In genomic region chr11:100570430-100571201, GRCm38 (mm10) we compare ENCODE assay signal across 8 mouse cellular contexts. TPM values are rescaled to one million over a fixed set of nuclear protein-coding genes. Genes with fewer than 3 reads are reported as not detected.
DNase-seq lines count a peak whose midpoint lies in the region; ATAC-seq and TF ChIP-seq lines count a peak whose summit lies in the region.

No protein-coding gene starts in this region.

- peak; percentile 95 for TF ChIP-seq CTCF in gastrocnemius, adult 2 months (IDR thresholded peaks at IDR 0.05)

- ATAC-seq in megakaryocyte progenitor cell, adult 5-6 weeks (replicated peaks; ENCODE audit: poor library complexity): peak; percentile 64
- ATAC-seq in activated CD4-positive, CD25-positive, alpha-beta regulatory T cell, adult 4 months: no peak

- peak; percentile 69 to 79 for DNase-seq in adrenal gland, adult 18-20 months (ENCODE audit: low spot score in 2 of 2)
- peak; percentile 67 to 85 for DNase-seq in cerebellum, postnatal 36 days
- peak; percentile 64 for DNase-seq in gastrocnemius, adult 2 months
- peak; percentile 63 for DNase-seq in hindlimb bud, embryonic 11.5 days (ENCODE audit: extremely low spot score, low read depth, low spot score)
- peak; percentile 86 to 89 for DNase-seq in left cerebral cortex, postnatal 14 days (ENCODE audit: low spot score in 2 of 2)
- peak; percentile 81 to 85 for DNase-seq in right cerebral cortex, postnatal 10 days (ENCODE audit: low spot score in 2 of 2)

- H3K4me3 ChIP-seq in gastrocnemius, adult 2 months: peak overlapping the region; percentile 62

- intact Hi-C loops in gastrocnemius, adult 2 months (cut with DNase I): loop anchor here (1.0 to 2.0 kb wide), 3 partner anchors 48 to 132 kb away; partner anchors contain the start of gene Nkiras2
- intact Hi-C loops in left cerebral cortex, postnatal 14 days (cut with DNase I): loop anchor here (2.0 kb wide), 1 partner anchor 132 kb away; no protein-coding TSS in a partner anchor

- peak overlapping the region; percentile 54 for H3K27ac ChIP-seq in gastrocnemius, adult 2 months

RNA-seq across cellular contexts. Expression of gene Cnp, which starts 4.1 kb away (rescaled TPM):
- total RNA-seq in adrenal gland, adult 18-20 months (2021): 10 to 100 TPM; 33.2 to 40.6 TPM
- total RNA-seq in gastrocnemius, adult 2 months (2021): 1 to 10 TPM; 3.2 to 4.4 TPM
- 100 to 1,000 TPM; 158 to 245 TPM for total RNA-seq in left cerebral cortex, postnatal 14 days (2021)
- total RNA-seq in megakaryocyte progenitor cell, adult 5-6 weeks (2015): 6.9 and 8.2 TPM in 2 replicates
- total RNA-seq in megakaryocyte progenitor cell, adult 5-6 weeks (2017): 16.2 and 21.7 TPM in 2 replicates
- 100 to 1,000 TPM; 181 to 201 TPM for polyA plus RNA-seq in activated CD4-positive, CD25-positive, alpha-beta regulatory T cell, adult 4 months (2017; shearing (Covaris generic))

RNA-seq across cellular contexts. Expression of gene Ttc25, which starts 25.2 kb away (rescaled TPM):
- 10 to 100 TPM in 1 of 2 experiments, 1 to 10 TPM in 1; 8.8 to 18.8 TPM for total RNA-seq in adrenal gland, adult 18-20 months (2021)
- under 1 TPM; 0.10 to 0.31 TPM for total RNA-seq in gastrocnemius, adult 2 months (2021)
- total RNA-seq in left cerebral cortex, postnatal 14 days (2021): under 1 TPM; 0.40 to 0.51 TPM
- total RNA-seq in megakaryocyte progenitor cell, adult 5-6 weeks (2015): 0.05 TPM in 1 of 2 replicates, not detected in the other
- total RNA-seq in megakaryocyte progenitor cell, adult 5-6 weeks (2017): 0.04 and 0.30 TPM in 2 replicates
- under 1 TPM in 1 of 2 experiments, not detected in 1; 0.15 TPM for polyA plus RNA-seq in activated CD4-positive, CD25-positive, alpha-beta regulatory T cell, adult 4 months (2017; shearing (Covaris generic))

RNA-seq across cellular contexts. Expression of gene Acly, which starts 42.8 kb away (rescaled TPM):
- total RNA-seq in adrenal gland, adult 18-20 months (2021): 1,000 to 10,000 TPM; 1,875 to 2,782 TPM
- total RNA-seq in gastrocnemius, adult 2 months (2021): 10 to 100 TPM; 10.3 to 19.0 TPM
- total RNA-seq in left cerebral cortex, postnatal 14 days (2021): 100 to 1,000 TPM; 116 to 121 TPM
- total RNA-seq in megakaryocyte progenitor cell, adult 5-6 weeks (2015): 80.4 and 81.7 TPM in 2 replicates
- total RNA-seq in megakaryocyte progenitor cell, adult 5-6 weeks (2017): 89.1 and 101 TPM in 2 replicates
- polyA plus RNA-seq in activated CD4-positive, CD25-positive, alpha-beta regulatory T cell, adult 4 months (2017; shearing (Covaris generic)): 10 to 100 TPM; 57.2 to 76.7 TPM

RNA-seq across cellular contexts. Expression of gene Nkiras2, which starts 48.4 kb away (rescaled TPM):
- total RNA-seq in adrenal gland, adult 18-20 months (2021): 10 to 100 TPM; 31.2 to 31.8 TPM
- total RNA-seq in gastrocnemius, adult 2 months (2021): 10 to 100 TPM; 15.3 to 21.9 TPM
- 10 to 100 TPM; 23.9 to 25.4 TPM for total RNA-seq in left cerebral cortex, postnatal 14 days (2021)
- 17.0 and 22.2 TPM in 2 replicates for total RNA-seq in megakaryocyte progenitor cell, adult 5-6 weeks (2015)
- total RNA-seq in megakaryocyte progenitor cell, adult 5-6 weeks (2017): 9.9 and 16.6 TPM in 2 replicates
- 10 to 100 TPM; 28.2 to 28.8 TPM for polyA plus RNA-seq in activated CD4-positive, CD25-positive, alpha-beta regulatory T cell, adult 4 months (2017; shearing (Covaris generic))

RNA-seq across cellular contexts. Expression of gene Dnajc7, which starts 49.4 kb away (rescaled TPM):
- 100 to 1,000 TPM; 210 to 238 TPM for total RNA-seq in adrenal gland, adult 18-20 months (2021)
- 100 to 1,000 TPM; 116 TPM for total RNA-seq in gastrocnemius, adult 2 months (2021)
- total RNA-seq in left cerebral cortex, postnatal 14 days (2021): 100 to 1,000 TPM; 239 to 244 TPM
- total RNA-seq in megakaryocyte progenitor cell, adult 5-6 weeks (2015): 81.2 and 93.3 TPM in 2 replicates
- total RNA-seq in megakaryocyte progenitor cell, adult 5-6 weeks (2017): 102 and 136 TPM in 2 replicates
- polyA plus RNA-seq in activated CD4-positive, CD25-positive, alpha-beta regulatory T cell, adult 4 months (2017; shearing (Covaris generic)): 100 to 1,000 TPM; 237 to 338 TPM

Comparison
In these comparisons a context has a peak if more than half of its experiments do, and no peak if none do; other contexts are left out.
1. RNA of gene Ttc25, which starts 25.2 kb away (total RNA-seq): 8.8 to 18.8 TPM in adrenal gland, adult 18-20 months; 0.40 to 0.51 TPM in left cerebral cortex, postnatal 14 days, 0.10 to 0.31 TPM in gastrocnemius, adult 2 months and 0.04 to 0.30 TPM in megakaryocyte progenitor cell, adult 5-6 weeks; every median in the first group is over 4 times any median in the second.
2. RNA of gene Acly, which starts 42.8 kb away (total RNA-seq): 1,875 to 2,782 TPM in adrenal gland, adult 18-20 months; 116 to 121 TPM in left cerebral cortex, postnatal 14 days, 80.4 to 101 TPM in megakaryocyte progenitor cell, adult 5-6 weeks and 10.3 to 19.0 TPM in gastrocnemius, adult 2 months; every median in the first group is over 10 times any median in the second.
3. Peak in every context shown above with its lines, with median percentiles within 50 percentile points of each other: DNase-seq.